Mouse (Mus musculus) CH12.LX (cell line): ENCODE measurements around the gene Gli2. TPM values are rescaled to one million over a fixed set of nuclear protein-coding genes. Genes with fewer than 3 reads are reported as not detected.

Experiments
- DNase-seq: peaks from one replicate; pipeline ENCODE4 v3.0.0-alpha.2; 2013; ENCODE audit errors: extremely low read depth
- H3K27ac ChIP-seq: 2 replicates; pipeline ENCODE4 v1.5.1; 2012; ENCODE audit warnings: low read depth, mild to moderate bottlenecking, control low read depth, moderate library complexity; ENCODE audit not compliant: insufficient read depth
- H3K27me3 ChIP-seq: replicated peaks from 2 replicates; pipeline ENCODE3; 2012; ENCODE audit warnings: inconsistent platforms
- H3K36me3 ChIP-seq, 2 experiments: replicated peaks in 1 of 2; 2 replicates each; pipeline versions ENCODE3 to v1.6.1; 2012; ENCODE audit warnings: inconsistent platforms in 1 of 2, low read length in 1 of 2, mild to moderate bottlenecking in 1 of 2, mixed read lengths in 1 of 2, moderate library complexity in 1 of 2; ENCODE audit not compliant: control insufficient read depth in 1 of 2, insufficient read depth in 1 of 2
- H3K4me1 ChIP-seq, 2 experiments: 2 replicates each; pipeline ENCODE4 v1.6.1; 2012; ENCODE audit warnings: inconsistent platforms in 1 of 2, moderate library complexity in 1 of 2; ENCODE audit not compliant: insufficient read depth in 2 of 2, control insufficient read depth in 1 of 2
- H3K4me2 ChIP-seq: 2 replicates; pipeline ENCODE4 v1.6.1; 2012; ENCODE audit warnings: low read depth, mild to moderate bottlenecking, control low read depth; ENCODE audit not compliant: poor library complexity, insufficient read depth, severe bottlenecking
- H3K4me3 ChIP-seq, 3 experiments: fragments of 150-350 bp in 1 of 3; sonication (generic) in 1 of 3; replicated peaks in 1 of 3; 2 replicates each; pipeline versions ENCODE3 to v1.5.1; 2011 to 2012; ENCODE audit warnings: low read depth in 2 of 3, low read length in 2 of 3, mild to moderate bottlenecking in 2 of 3, moderate library complexity in 2 of 3, control low read depth in 1 of 3, improper control_type of control experiment in 1 of 3, inconsistent platforms in 1 of 3, mixed read lengths in 1 of 3; ENCODE audit not compliant: poor library complexity in 1 of 3
- H3K79me2 ChIP-seq: replicated peaks from 2 replicates; pipeline ENCODE4 v1.6.1; 2012; ENCODE audit warnings: mild to moderate bottlenecking, moderate library complexity; ENCODE audit not compliant: control insufficient read depth, poor library complexity, insufficient read depth, severe bottlenecking; ENCODE audit errors: extremely low read depth
- H3K9ac ChIP-seq: 2 replicates; pipeline ENCODE4 v1.6.1; 2012; ENCODE audit warnings: low read depth, mild to moderate bottlenecking, control low read depth, moderate library complexity; ENCODE audit not compliant: insufficient read depth
- H3K9me3 ChIP-seq: replicated peaks from 2 replicates; pipeline ENCODE3; 2012; ENCODE audit warnings: low read length, inconsistent platforms, mixed read lengths
- E2F4 ChIP-seq: IDR thresholded peaks from 2 replicates; pipeline ENCODE4 v1.6.1; 2011; ENCODE audit warnings: low read depth, low read length, improper control_type of control experiment; ENCODE audit not compliant: insufficient replicate concordance
- EP300 ChIP-seq: IDR thresholded peaks from 2 replicates; pipeline ENCODE4 v1.6.1; 2011; ENCODE audit warnings: low read length, improper control_type of control experiment
- ETS1 ChIP-seq: conservative IDR thresholded peaks from 2 replicates; pipeline ENCODE4 v1.6.1; 2012; ENCODE audit warnings: low read depth, mild to moderate bottlenecking, inconsistent platforms, low read length, improper control_type of control experiment, moderate library complexity
- IRF4 ChIP-seq: IDR thresholded peaks from 2 replicates; pipeline ENCODE4 v1.6.1; 2014; ENCODE audit warnings: low read depth, mild to moderate bottlenecking, inconsistent platforms, low read length, improper control_type of control experiment
- JUN ChIP-seq: IDR thresholded peaks from 2 replicates; pipeline ENCODE4 v1.6.1; 2011; ENCODE audit warnings: low read depth, mild to moderate bottlenecking, low read length, improper control_type of control experiment, moderate library complexity; ENCODE audit not compliant: insufficient read depth
- JUND ChIP-seq: conservative IDR thresholded peaks from 2 replicates; pipeline ENCODE4 v1.6.1; 2011; ENCODE audit warnings: low read depth, low read length, improper control_type of control experiment
- MAX ChIP-seq: IDR thresholded peaks from 2 replicates; pipeline ENCODE4 v1.6.1; 2011; ENCODE audit warnings: low read length, improper control_type of control experiment
- MAZ ChIP-seq: IDR thresholded peaks from 2 replicates; pipeline ENCODE4 v1.6.1; 2012; ENCODE audit warnings: low read depth, mild to moderate bottlenecking, inconsistent platforms, low read length, improper control_type of control experiment, moderate library complexity
- MYC ChIP-seq: IDR thresholded peaks from 2 replicates; pipeline ENCODE4 v1.6.1; 2011; ENCODE audit warnings: low read depth, mild to moderate bottlenecking, improper control_type of control experiment, low read length
- NELFE ChIP-seq: IDR thresholded peaks from 2 replicates; pipeline ENCODE4 v1.6.1; 2011; ENCODE audit warnings: low read depth, low read length, improper control_type of control experiment
- POLR2A ChIP-seq: IDR thresholded peaks from 2 replicates; pipeline ENCODE4 v1.6.1; 2011; ENCODE audit warnings: low read depth, mild to moderate bottlenecking, improper control_type of control experiment, low read length
- RAD21 ChIP-seq: IDR thresholded peaks from 2 replicates; pipeline ENCODE4 v1.6.1; 2011; ENCODE audit warnings: low read depth, mild to moderate bottlenecking, low read length, improper control_type of control experiment, moderate library complexity
- UBTF ChIP-seq: IDR thresholded peaks from 2 replicates; pipeline ENCODE4 v1.6.1; 2012; ENCODE audit warnings: low read depth, mild to moderate bottlenecking, inconsistent platforms, low read length, improper control_type of control experiment, moderate library complexity
- USF2 ChIP-seq: conservative IDR thresholded peaks from 2 replicates; pipeline ENCODE4 v1.6.1; 2011; ENCODE audit warnings: low read depth, low read length, improper control_type of control experiment
- ZKSCAN1 ChIP-seq: IDR thresholded peaks from 2 replicates; pipeline ENCODE4 v1.6.1; 2012; ENCODE audit warnings: low read depth, inconsistent platforms, low read length, improper control_type of control experiment, borderline replicate concordance
- ZMIZ1 ChIP-seq: IDR thresholded peaks from 2 replicates; pipeline ENCODE4 v1.6.1; 2012; ENCODE audit warnings: low read depth, mild to moderate bottlenecking, inconsistent platforms, low read length, improper control_type of control experiment
- dilution Hi-C: fragments of 300-500 bp; cut with MboI; formaldehyde crosslinking; loops from 2 replicates; pipeline ENCODE4 v1.14.3; 2020; ENCODE audit warnings: low sequenced_read_pairs; ENCODE audit not compliant: extremely low pct_unique_long_range_greater_than_20kb, extremely low pct_ligation_motif_present
- in situ Hi-C: fragments of 300-500 bp; cut with MboI; formaldehyde crosslinking; loops from 3 replicates; pipeline ENCODE4 v1.14.3; 2019; ENCODE audit warnings: low sequenced_read_pairs, low pct_ligation_motif_present, low pct_unique_long_range_greater_than_20kb, mixed read lengths
- polyA plus RNA-seq: library from polyadenylated mRNA; unstranded; fragments of >175 nt; gene quantifications from 2 replicates; pipeline ENCODE4 v1.2.1, GENCODE M21; 2012; ENCODE audit warnings: low read depth; ENCODE audit not compliant: insufficient read length
- total RNA-seq, 2 experiments: library from RNA; depleted of rRNA; stranded (reverse); fragments of 300-350 nt in 1 of 2; fragments of >200 nt in 1 of 2; gene quantifications; 2 replicates each; pipeline ENCODE4 v1.2.3; 2012 to 2014

Gli2 gene
- total and polyA plus RNA-seq, 3 experiments, result not detected

DNA sequence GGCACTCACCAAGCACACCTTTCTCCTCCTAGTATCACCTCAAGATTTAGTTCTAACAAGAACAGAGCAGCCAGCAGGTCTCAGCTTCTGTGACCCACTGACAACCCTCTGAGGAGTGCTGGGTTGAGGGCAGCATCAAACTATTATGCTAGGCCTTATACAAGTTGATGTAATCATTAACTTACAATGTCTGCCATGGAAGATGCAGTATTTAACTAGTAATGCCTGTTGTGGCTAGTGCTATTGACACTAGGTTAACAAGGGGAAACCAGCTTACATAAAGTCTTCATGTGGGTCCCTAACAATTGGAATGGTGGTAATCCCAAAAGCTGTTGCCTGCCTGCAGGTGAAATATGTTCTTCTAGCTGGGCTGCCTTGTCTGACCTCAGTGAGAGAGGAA, 44.5 kb downstream of the Gli2 start:
- no peak overlapping the region for H3K4me3 ChIP-seq
- H3K9me3 ChIP-seq, result peaks cover 92% of the 10 kb centered on the region
- dilution Hi-C loops (no loop called here), in situ Hi-C loops (no loop called here)
- no peaks in the 10 kb centered on the region for H3K4me1 ChIP-seq
- H3K36me3 ChIP-seq, result no peaks in the 10 kb centered on the region
- H3K4me2 ChIP-seq, result no peak overlapping the region
- H3K27me3 ChIP-seq, result no peaks in the 10 kb centered on the region
- H3K79me2 ChIP-seq, result no peaks in the 10 kb centered on the region
- DNase-seq, result no peak
- H3K27ac ChIP-seq, result no peak overlapping the region
- TF ChIP-seq MAZ (no peak), EP300 (no peak), RAD21 (no peak), E2F4 (no peak), MAX (no peak), POLR2A (no peak), USF2 (no peak), UBTF (no peak), ZMIZ1 (no peak)
- no peak overlapping the region for H3K9ac ChIP-seq

DNA sequence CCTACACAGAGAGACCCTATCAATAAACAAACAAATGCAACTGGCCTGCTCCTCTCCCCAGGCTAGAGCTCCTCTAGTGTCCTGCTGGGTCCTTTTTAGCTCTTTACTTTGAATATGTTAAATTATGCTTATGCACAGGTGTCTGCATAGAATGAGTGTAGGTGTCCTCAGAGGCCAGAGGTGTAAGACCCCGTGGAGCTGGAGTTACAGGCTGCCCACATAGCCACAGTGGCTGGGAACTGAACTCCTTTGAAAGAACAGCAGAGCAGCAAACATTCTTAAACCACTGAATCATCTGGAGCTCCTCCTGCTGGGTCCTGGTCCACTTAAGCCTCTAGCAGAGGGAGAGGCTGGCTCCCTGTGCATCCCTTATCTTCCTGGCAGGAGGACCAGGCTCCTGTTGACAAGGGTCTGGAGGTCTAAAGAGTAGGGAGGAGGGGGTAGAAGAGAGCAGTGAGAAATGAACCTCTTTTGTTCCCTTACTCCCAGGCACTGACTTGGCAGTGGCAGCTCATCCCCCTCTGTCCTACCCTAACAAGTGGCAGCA, 49.5 kb downstream of the Gli2 start:
- H3K4me2 ChIP-seq, result no peak overlapping the region
- in situ Hi-C loops, result no loop called here
- H3K27me3 ChIP-seq, result no peaks in the 10 kb centered on the region
- no peak for DNase-seq
- no peaks in the 10 kb centered on the region for H3K36me3 ChIP-seq
- dilution Hi-C loops, result no loop called here
- no peak for TF ChIP-seq POLR2A
- TF ChIP-seq ZKSCAN1, result no peak
- TF ChIP-seq E2F4, result no peak
- TF ChIP-seq MYC, result no peak
- TF ChIP-seq RAD21, result no peak
- TF ChIP-seq, all 38 proteins: peak for 0
- Histone ChIP-seq H3K9ac (no peak overlapping the region), H3K9me3 (peaks cover 94% of the 10 kb centered on the region), H3K4me1 (no peaks in the 10 kb centered on the region), H3K79me2 (no peaks in the 10 kb centered on the region), H3K4me3 (no peak overlapping the region), H3K27ac (no peak overlapping the region)

DNA sequence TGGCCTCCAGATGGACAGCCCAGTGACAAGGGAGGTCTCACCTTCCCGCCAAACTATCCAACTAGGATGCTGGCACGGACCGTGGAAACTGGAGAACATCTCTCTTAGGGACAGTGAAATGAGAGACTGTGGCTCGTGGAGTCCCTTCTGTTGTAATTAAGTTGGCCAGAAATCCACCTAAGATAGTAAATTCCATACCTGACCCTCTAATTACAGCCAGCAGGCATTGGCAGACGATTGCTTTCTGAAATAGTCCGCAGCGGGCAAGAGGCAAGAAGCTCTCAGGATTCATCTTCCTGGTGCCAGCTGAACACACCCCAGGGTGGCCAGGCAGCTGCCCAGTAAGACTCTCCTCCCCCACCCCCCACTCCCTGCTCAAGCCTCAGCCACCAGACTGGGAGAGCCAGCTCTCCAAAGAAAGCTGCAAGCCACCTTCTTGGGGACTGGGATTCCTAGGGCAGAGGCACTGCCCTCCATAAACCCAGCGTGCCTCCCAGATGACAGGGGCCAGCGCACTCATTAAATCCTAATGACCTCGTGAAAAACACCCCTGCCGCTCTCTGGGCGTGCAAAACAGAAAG, 51.9 kb downstream of the Gli2 start:
- no peak for TF ChIP-seq NELFE
- no peak for TF ChIP-seq JUN
- TF ChIP-seq JUND, result no peak
- TF ChIP-seq RAD21, result no peak
- TF ChIP-seq MAX, result no peak
- TF ChIP-seq IRF4, result no peak
- no peak for TF ChIP-seq EP300
- TF ChIP-seq ETS1, result no peak
- TF ChIP-seq MAZ, result no peak
- in situ Hi-C loops, result no loop called here

More for the DNA sequence above, 51.9 kb downstream of the Gli2 start:
- Histone ChIP-seq H3K4me1 (no peaks in the 10 kb centered on the region), H3K27ac (no peak overlapping the region), H3K9ac (no peak overlapping the region), H3K4me2 (no peak overlapping the region), H3K9me3 (peaks cover 93% of the 10 kb centered on the region), H3K4me3 (no peak overlapping the region), H3K36me3 (no peaks in the 10 kb centered on the region), H3K79me2 (no peaks in the 10 kb centered on the region), H3K27me3 (no peaks in the 10 kb centered on the region)
- no peak for DNase-seq
- dilution Hi-C loops, result no loop called here
